Mouse (Mus musculus): ENCODE measurements around the gene Klre1. TPM values are rescaled to one million over a fixed set of nuclear protein-coding genes. Genes with fewer than 3 reads are reported as not detected.

The Klre1 gene
- polyA plus RNA-seq (2014; fragmentation: Nextera tagmentation; extraction: Ambion mirVana): not detected in 2 replicates

DNA sequence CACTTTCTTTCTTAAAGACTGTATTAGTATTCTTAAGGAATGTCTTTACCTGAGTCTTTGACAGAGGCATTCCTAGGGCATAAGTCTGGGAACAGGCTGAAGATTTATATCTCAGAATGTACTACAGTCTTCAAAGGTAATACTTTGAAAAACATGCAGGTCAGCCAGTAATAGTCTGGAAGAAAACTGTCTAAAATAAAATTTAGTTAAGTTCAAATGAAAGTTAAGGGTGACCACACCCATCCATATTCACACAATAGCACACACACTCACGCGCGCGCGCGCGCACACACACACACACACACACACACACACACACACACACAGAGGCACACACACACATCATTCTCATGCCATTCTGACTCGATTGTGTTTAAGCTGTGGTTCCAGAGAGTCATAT lies at the start of gene Klre1:
Gene Klre1 (plus strand): TSS at position 301 of the 400 bp plus-strand sequence.
- Histone ChIP-seq H3K27me3 (replicated peaks; ENCODE audit: control insufficient read depth, insufficient read depth, low read length) (no peaks in the 10 kb centered on the region), H3K4me1 (ENCODE audit: control insufficient read depth, insufficient read depth, low read length) (no peaks in the 10 kb centered on the region), H3K36me3 (ENCODE audit: control insufficient read depth, insufficient read depth, low read length) (no peaks in the 10 kb centered on the region), H3K4me3 (ENCODE audit: low read depth, low read length) (no peak within 1 kb of the TSS), H3K4me2 (ENCODE audit: low read depth, low read length) (no peak within 1 kb of the TSS), H3K9ac (ENCODE audit: low read depth, low read length) (no peak within 1 kb of the TSS), H3K27ac (replicated peaks; ENCODE audit: low read depth, low read length) (no peak within 1 kb of the TSS), H3K9me3 (ENCODE audit: control insufficient read depth, low read length) (no peaks in the 10 kb centered on the region)
- ATAC-seq (ENCODE audit: low read depth) (no peak), DNase-seq (ENCODE audit: low spot score) (no peak)
- 90% methylated on average over 8 of the region's 8 CpGs for WGBS

GRCm38 (mm10) chr6:129529605-129530004 lies 48.1 kb upstream of the Klre1 start:
- WGBS: 63% methylated on average over 1 of the region's 1 CpGs

GRCm38 (mm10) chr6:129530261-129530660 lies 47.4 kb upstream of the Klre1 start:
- ATAC-seq (ENCODE audit: low read depth) (no peak), DNase-seq (ENCODE audit: low spot score) (no peak)
- Histone ChIP-seq H3K9me3 (ENCODE audit: control insufficient read depth, low read length) (no peaks in the 10 kb centered on the region), H3K27me3 (replicated peaks; ENCODE audit: control insufficient read depth, insufficient read depth, low read length) (no peaks in the 10 kb centered on the region), H3K4me3 (ENCODE audit: low read depth, low read length) (no peak overlapping the region), H3K36me3 (ENCODE audit: control insufficient read depth, insufficient read depth, low read length) (no peaks in the 10 kb centered on the region), H3K27ac (replicated peaks; ENCODE audit: low read depth, low read length) (no peak overlapping the region), H3K9ac (ENCODE audit: low read depth, low read length) (no peak overlapping the region), H3K4me1 (ENCODE audit: control insufficient read depth, insufficient read depth, low read length) (peaks cover 9% of the 10 kb centered on the region), H3K4me2 (ENCODE audit: low read depth, low read length) (no peak overlapping the region)

More at GRCm38 (mm10) chr6:129529605-129530004, 48.1 kb upstream of the Klre1 start:
- Histone ChIP-seq H3K4me2 (ENCODE audit: low read depth, low read length) (no peak overlapping the region), H3K27me3 (replicated peaks; ENCODE audit: control insufficient read depth, insufficient read depth, low read length) (no peaks in the 10 kb centered on the region), H3K27ac (replicated peaks; ENCODE audit: low read depth, low read length) (no peak overlapping the region), H3K4me1 (ENCODE audit: control insufficient read depth, insufficient read depth, low read length) (peaks cover 5% of the 10 kb centered on the region), H3K9me3 (ENCODE audit: control insufficient read depth, low read length) (no peaks in the 10 kb centered on the region), H3K4me3 (ENCODE audit: low read depth, low read length) (no peak overlapping the region), H3K36me3 (ENCODE audit: control insufficient read depth, insufficient read depth, low read length) (no peaks in the 10 kb centered on the region), H3K9ac (ENCODE audit: low read depth, low read length) (no peak overlapping the region)
- DNase-seq (ENCODE audit: low spot score) (no peak), ATAC-seq (ENCODE audit: low read depth) (no peak)

DNA sequence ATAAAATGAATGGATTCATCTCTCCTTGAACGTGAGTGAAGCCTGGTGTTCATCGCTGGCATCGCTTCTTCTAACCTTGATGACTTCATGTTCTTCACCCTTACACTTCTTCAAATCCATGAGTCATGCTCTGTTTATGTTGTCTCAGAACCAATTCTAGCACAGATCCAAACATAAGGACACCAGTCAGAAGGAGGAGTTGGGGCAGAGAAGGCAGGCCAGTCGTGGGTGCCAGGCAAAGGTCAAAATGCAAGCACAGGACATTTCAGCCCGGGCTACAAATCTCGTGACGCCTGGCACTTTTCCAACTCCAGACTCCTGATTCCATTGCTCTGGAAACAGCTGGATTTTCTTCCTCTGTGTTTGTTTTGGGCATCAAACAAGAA lies 45.2 kb upstream of the Klre1 start:
- H3K4me1 ChIP-seq (ENCODE audit: control insufficient read depth, insufficient read depth, low read length): peaks cover 9% of the 10 kb centered on the region
- peak; percentile 47 for ATAC-seq (ENCODE audit: low read depth)
- 0 out of 2 replicates have a peak, but pooled peaks cover 2% of the 10 kb centered on the region for H3K36me3 ChIP-seq (ENCODE audit: control insufficient read depth, insufficient read depth, low read length)
- 32% methylated on average over 7 of the region's 7 CpGs for WGBS
- peak overlapping the region; percentile 82 for H3K4me2 ChIP-seq (ENCODE audit: low read depth, low read length)
- no peaks in the 10 kb centered on the region for H3K27me3 ChIP-seq (replicated peaks; ENCODE audit: control insufficient read depth, insufficient read depth, low read length)
- peak overlapping the region; percentile 83 for H3K9ac ChIP-seq (ENCODE audit: low read depth, low read length)
- no peaks in the 10 kb centered on the region for H3K9me3 ChIP-seq (ENCODE audit: control insufficient read depth, low read length)
- peak; percentile 71 for DNase-seq (ENCODE audit: low spot score)
- H3K4me3 ChIP-seq (ENCODE audit: low read depth, low read length): peak overlapping the region; percentile 85
- peak overlapping the region; percentile 76; the same call in 1 of the 2 replicates for H3K27ac ChIP-seq (replicated peaks; ENCODE audit: low read depth, low read length)

DNA sequence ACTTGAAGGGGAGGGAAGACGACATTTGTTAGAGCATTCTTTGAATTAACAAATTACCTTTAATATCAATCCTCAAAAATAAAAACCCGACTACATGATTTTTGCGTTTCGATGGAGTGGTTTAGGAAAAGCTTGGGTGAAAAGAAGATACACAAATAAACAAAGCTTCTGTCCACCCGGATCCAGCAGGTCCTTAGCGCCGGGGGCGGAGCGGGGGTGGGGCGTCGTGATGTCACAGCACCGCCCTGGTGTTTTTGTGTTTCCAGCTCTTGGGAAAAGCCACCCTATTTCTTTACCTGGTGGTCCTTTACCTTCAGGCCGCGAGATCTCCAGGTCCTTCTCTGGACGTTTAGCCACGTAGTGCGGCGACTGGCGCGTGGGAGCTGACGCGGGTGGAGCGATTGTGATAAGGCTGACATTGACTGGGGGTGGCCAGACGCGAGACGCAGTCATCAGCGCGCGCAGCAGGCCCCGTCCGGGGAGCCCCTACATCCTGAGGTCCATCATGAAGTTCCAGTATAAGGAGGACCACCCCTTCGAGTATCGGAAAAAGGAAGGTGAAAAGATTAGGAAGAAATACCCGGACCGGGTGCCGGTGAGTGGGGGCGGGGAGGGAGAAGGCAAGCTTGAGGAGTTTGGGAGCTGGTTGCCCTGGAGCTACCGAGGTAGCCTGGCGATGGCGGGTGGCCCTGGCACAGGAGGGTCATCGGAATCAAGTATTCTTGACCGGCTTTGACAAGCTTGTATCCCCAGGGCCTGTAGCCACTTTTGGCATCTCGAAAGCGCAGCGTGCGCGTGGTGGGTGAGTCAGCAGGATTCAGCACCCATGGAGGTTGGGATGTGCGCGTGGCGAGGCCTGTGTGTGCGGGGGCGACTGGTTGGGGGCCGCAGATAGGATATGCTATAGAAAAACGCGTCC lies 44.5 kb upstream of the Klre1 start, which contains the start of gene Gabarapl1:
Gene Gabarapl1 (plus strand): TSS at position 219 of the 919 bp plus-strand sequence.
- peak within 1 kb of the TSS; percentile 76 for H3K27ac ChIP-seq (replicated peaks; ENCODE audit: low read depth, low read length)
- WGBS: under 1% methylated on average over 53 of the region's 55 CpGs
- peak; percentile 86 for ATAC-seq (ENCODE audit: low read depth)

DNA sequence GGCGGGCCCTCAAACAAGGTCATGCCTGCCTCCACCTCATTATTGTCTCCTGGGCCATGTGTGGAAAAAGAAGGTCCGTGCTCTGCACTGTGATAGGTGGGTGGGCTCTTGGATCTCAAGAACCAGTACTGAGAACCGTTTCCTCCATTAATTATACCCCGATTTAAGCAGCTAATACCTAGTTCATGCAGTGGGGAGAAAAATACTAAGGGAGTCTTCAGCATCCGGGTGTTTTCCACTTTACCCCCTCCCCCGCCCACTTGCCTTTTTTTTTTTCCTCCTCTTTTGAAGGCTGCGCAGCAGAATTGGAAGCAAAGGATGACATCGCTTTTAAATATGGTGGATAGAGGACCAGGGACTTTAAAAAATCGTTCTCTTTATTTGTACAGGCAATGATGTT lies 43.6 kb upstream of the Klre1 start:
- H3K27me3 ChIP-seq (replicated peaks; ENCODE audit: control insufficient read depth, insufficient read depth, low read length): no peaks in the 10 kb centered on the region
- peak overlapping the region; percentile 82 for H3K4me2 ChIP-seq (ENCODE audit: low read depth, low read length)
- H3K4me3 ChIP-seq (ENCODE audit: low read depth, low read length): peak overlapping the region; percentile 85
- H3K4me1 ChIP-seq (ENCODE audit: control insufficient read depth, insufficient read depth, low read length): peaks cover 9% of the 10 kb centered on the region
- H3K27ac ChIP-seq (replicated peaks; ENCODE audit: low read depth, low read length): no peak overlapping the region
- peak overlapping the region; percentile 83 for H3K9ac ChIP-seq (ENCODE audit: low read depth, low read length)
- H3K36me3 ChIP-seq (ENCODE audit: control insufficient read depth, insufficient read depth, low read length): peaks cover 16% of the 10 kb centered on the region
- no peak for DNase-seq (ENCODE audit: low spot score)
- WGBS: 19% methylated on average over 9 of the region's 9 CpGs
- no peaks in the 10 kb centered on the region for H3K9me3 ChIP-seq (ENCODE audit: control insufficient read depth, low read length)
- ATAC-seq (ENCODE audit: low read depth): no peak

More for the DNA sequence above, 44.5 kb upstream of the Klre1 start, which contains the start of gene Gabarapl1:
- no peaks in the 10 kb centered on the region for H3K9me3 ChIP-seq (ENCODE audit: control insufficient read depth, low read length)
- peak within 1 kb of the TSS; percentile 82 for H3K4me2 ChIP-seq (ENCODE audit: low read depth, low read length)
- no peaks in the 10 kb centered on the region for H3K27me3 ChIP-seq (replicated peaks; ENCODE audit: control insufficient read depth, insufficient read depth, low read length)
- H3K4me3 ChIP-seq (ENCODE audit: low read depth, low read length): peak within 1 kb of the TSS; percentile 85
- peak; percentile 85 for DNase-seq (ENCODE audit: low spot score)
- H3K9ac ChIP-seq (ENCODE audit: low read depth, low read length): peak within 1 kb of the TSS; percentile 83
- H3K4me1 ChIP-seq (ENCODE audit: control insufficient read depth, insufficient read depth, low read length): peaks cover 9% of the 10 kb centered on the region
- H3K36me3 ChIP-seq (ENCODE audit: control insufficient read depth, insufficient read depth, low read length): peaks cover 7% of the 10 kb centered on the region; the same call in 1 of the 2 replicates

GRCm38 (mm10) chr6:129534627-129535190 lies 43.0 kb upstream of the Klre1 start:
- peak overlapping the region; percentile 82 for H3K4me2 ChIP-seq (ENCODE audit: low read depth, low read length)
- H3K4me1 ChIP-seq (ENCODE audit: control insufficient read depth, insufficient read depth, low read length): peaks cover 9% of the 10 kb centered on the region
- H3K4me3 ChIP-seq (ENCODE audit: low read depth, low read length): peak overlapping the region; percentile 85
- no peaks in the 10 kb centered on the region for H3K27me3 ChIP-seq (replicated peaks; ENCODE audit: control insufficient read depth, insufficient read depth, low read length)
- WGBS: 45% methylated on average over 4 of the region's 4 CpGs
- peaks cover 22% of the 10 kb centered on the region for H3K36me3 ChIP-seq (ENCODE audit: control insufficient read depth, insufficient read depth, low read length)
- H3K9me3 ChIP-seq (ENCODE audit: control insufficient read depth, low read length): no peaks in the 10 kb centered on the region
- ATAC-seq (ENCODE audit: low read depth): no peak
- no peak for DNase-seq (ENCODE audit: low spot score)
- peak overlapping the region; percentile 83; the same call in 1 of the 2 replicates for H3K9ac ChIP-seq (ENCODE audit: low read depth, low read length)
- H3K27ac ChIP-seq (replicated peaks; ENCODE audit: low read depth, low read length): no peak overlapping the region

- Histone ChIP-seq H3K36me3 (ENCODE audit: control insufficient read depth, insufficient read depth, low read length) (peaks cover 32% of the 10 kb centered on the region), H3K27ac (replicated peaks; ENCODE audit: low read depth, low read length) (no peak overlapping the region), H3K4me2 (ENCODE audit: low read depth, low read length) (no peak overlapping the region), H3K9ac (ENCODE audit: low read depth, low read length) (no peak overlapping the region), H3K4me1 (ENCODE audit: control insufficient read depth, insufficient read depth, low read length) (peaks cover 9% of the 10 kb centered on the region), H3K9me3 (ENCODE audit: control insufficient read depth, low read length) (no peaks in the 10 kb centered on the region), H3K27me3 (replicated peaks; ENCODE audit: control insufficient read depth, insufficient read depth, low read length) (no peaks in the 10 kb centered on the region), H3K4me3 (ENCODE audit: low read depth, low read length) (no peak overlapping the region)
- 75% methylated on average over 4 of the region's 4 CpGs for WGBS
- no peak for ATAC-seq (ENCODE audit: low read depth)
- no peak for DNase-seq (ENCODE audit: low spot score)
These were observed 42.0 kb upstream of the Klre1 start for GRCm38 (mm10) chr6:129535723-129536122.
